Mouse (Mus musculus): ENCODE data around the gene Wdr73. TPM values are rescaled to one million over a fixed set of nuclear protein-coding genes. Genes with fewer than 3 reads are reported as not detected.

Wdr73 gene
- polyA plus RNA-seq, 1 experiment from 2014 or later = 33.4 TPM

GRCm38 (mm10) chr7:80849710-80850109 is 51.4 kb downstream of the Wdr73 start:
- Histone ChIP-seq H3K27me3 (replicated peaks; ENCODE audit: control insufficient read depth, insufficient read depth, low read length) (no peaks in the 10 kb centered on the region), H3K9ac (ENCODE audit: low read depth, low read length) (no peak overlapping the region), H3K4me3 (ENCODE audit: low read length) (no peak overlapping the region), H3K27ac (ENCODE audit: low read length) (no peak overlapping the region), H3K4me1 (ENCODE audit: control insufficient read depth, insufficient read depth, low read length) (peaks cover 6% of the 10 kb centered on the region; the same call in 1 of the 2 replicates), H3K9me3 (ENCODE audit: control insufficient read depth, low read length) (no peaks in the 10 kb centered on the region; the same call in 1 of the 2 replicates), H3K36me3 (ENCODE audit: control insufficient read depth, insufficient read depth, low read length) (no peaks in the 10 kb centered on the region), H3K4me2 (ENCODE audit: low read depth, low read length) (no peak overlapping the region)
- WGBS = 23% methylated on average over 4 of the region's 4 CpGs
- peak; percentile 79; the same call in 1 of the 2 replicates for ATAC-seq

GRCm38 (mm10) chr7:80849267-80849666 is 51.8 kb downstream of the Wdr73 start:
- no peaks in the 10 kb centered on the region for H3K36me3 ChIP-seq (ENCODE audit: control insufficient read depth, insufficient read depth, low read length)
- peaks cover 6% of the 10 kb centered on the region; the same call in 1 of the 2 replicates for H3K4me1 ChIP-seq (ENCODE audit: control insufficient read depth, insufficient read depth, low read length)
- no peak; the same call in 1 of the 2 replicates for ATAC-seq
- H3K4me3 ChIP-seq (ENCODE audit: low read length) = no peak overlapping the region
- H3K27me3 ChIP-seq (replicated peaks; ENCODE audit: control insufficient read depth, insufficient read depth, low read length) = no peaks in the 10 kb centered on the region
- 74% methylated on average over 2 of the region's 2 CpGs for WGBS
- H3K9ac ChIP-seq (ENCODE audit: low read depth, low read length) = no peak overlapping the region
- no peak overlapping the region for H3K27ac ChIP-seq (ENCODE audit: low read length)
- peaks cover 1% of the 10 kb centered on the region for H3K9me3 ChIP-seq (ENCODE audit: control insufficient read depth, low read length)
- no peak overlapping the region for H3K4me2 ChIP-seq (ENCODE audit: low read depth, low read length)

- Histone ChIP-seq H3K4me1 (ENCODE audit: control insufficient read depth, insufficient read depth, low read length) (peaks cover 6% of the 10 kb centered on the region; the same call in 1 of the 2 replicates), H3K9me3 (ENCODE audit: control insufficient read depth, low read length) (peaks cover 5% of the 10 kb centered on the region), H3K4me2 (ENCODE audit: low read depth, low read length) (no peak overlapping the region), H3K4me3 (ENCODE audit: low read length) (no peak overlapping the region), H3K27ac (ENCODE audit: low read length) (no peak overlapping the region), H3K27me3 (replicated peaks; ENCODE audit: control insufficient read depth, insufficient read depth, low read length) (no peaks in the 10 kb centered on the region), H3K9ac (ENCODE audit: low read depth, low read length) (no peak overlapping the region), H3K36me3 (ENCODE audit: control insufficient read depth, insufficient read depth, low read length) (no peaks in the 10 kb centered on the region)
- 80% methylated on average over 5 of the region's 5 CpGs for WGBS
- no peak for ATAC-seq
These were observed 54.4 kb downstream of the Wdr73 start for GRCm38 (mm10) chr7:80846709-80847108.

- H3K9me3 ChIP-seq (ENCODE audit: control insufficient read depth, low read length) = peaks cover 5% of the 10 kb centered on the region
- no peaks in the 10 kb centered on the region for H3K36me3 ChIP-seq (ENCODE audit: control insufficient read depth, insufficient read depth, low read length)
- H3K27me3 ChIP-seq (replicated peaks; ENCODE audit: control insufficient read depth, insufficient read depth, low read length) = no peaks in the 10 kb centered on the region
- no peak overlapping the region for H3K4me3 ChIP-seq (ENCODE audit: low read length)
- H3K4me2 ChIP-seq (ENCODE audit: low read depth, low read length) = no peak overlapping the region
- H3K4me1 ChIP-seq (ENCODE audit: control insufficient read depth, insufficient read depth, low read length) = peaks cover 6% of the 10 kb centered on the region; the same call in 1 of the 2 replicates
- no peak overlapping the region for H3K27ac ChIP-seq (ENCODE audit: low read length)
- 83% methylated on average over 10 of the region's 10 CpGs for WGBS
- no peak overlapping the region for H3K9ac ChIP-seq (ENCODE audit: low read depth, low read length)
- no peak for ATAC-seq
These were observed 54.8 kb downstream of the Wdr73 start for GRCm38 (mm10) chr7:80846280-80846678.

GRCm38 (mm10) chr7:80845621-80846279 is 55.3 kb downstream of the Wdr73 start:
- Histone ChIP-seq H3K4me1 (ENCODE audit: control insufficient read depth, insufficient read depth, low read length) (peaks cover 7% of the 10 kb centered on the region), H3K27ac (ENCODE audit: low read length) (no peak overlapping the region), H3K9me3 (ENCODE audit: control insufficient read depth, low read length) (peaks cover 5% of the 10 kb centered on the region), H3K4me3 (ENCODE audit: low read length) (no peak overlapping the region), H3K4me2 (ENCODE audit: low read depth, low read length) (no peak overlapping the region), H3K9ac (ENCODE audit: low read depth, low read length) (no peak overlapping the region), H3K27me3 (replicated peaks; ENCODE audit: control insufficient read depth, insufficient read depth, low read length) (no peaks in the 10 kb centered on the region), H3K36me3 (ENCODE audit: control insufficient read depth, insufficient read depth, low read length) (no peaks in the 10 kb centered on the region)
- 69% methylated on average over 15 of the region's 15 CpGs for WGBS
- ATAC-seq = 0 out of 2 replicates have a peak, but pooled peaks have one; percentile 14

GRCm38 (mm10) chr7:80844691-80845090 is 56.4 kb downstream of the Wdr73 start:
- Histone ChIP-seq H3K27ac (ENCODE audit: low read length) (no peak overlapping the region), H3K36me3 (ENCODE audit: control insufficient read depth, insufficient read depth, low read length) (no peaks in the 10 kb centered on the region), H3K4me2 (ENCODE audit: low read depth, low read length) (no peak overlapping the region), H3K9me3 (ENCODE audit: control insufficient read depth, low read length) (peaks cover 5% of the 10 kb centered on the region), H3K9ac (ENCODE audit: low read depth, low read length) (no peak overlapping the region), H3K27me3 (replicated peaks; ENCODE audit: control insufficient read depth, insufficient read depth, low read length) (no peaks in the 10 kb centered on the region), H3K4me1 (ENCODE audit: control insufficient read depth, insufficient read depth, low read length) (peaks cover 13% of the 10 kb centered on the region), H3K4me3 (ENCODE audit: low read length) (no peak overlapping the region)
- ATAC-seq = no peak
- WGBS = 96% methylated on average over 12 of the region's 12 CpGs

- 92% methylated on average over 8 of the region's 8 CpGs for WGBS
- Histone ChIP-seq H3K4me3 (ENCODE audit: low read length) (no peak overlapping the region), H3K27me3 (replicated peaks; ENCODE audit: control insufficient read depth, insufficient read depth, low read length) (no peaks in the 10 kb centered on the region), H3K4me1 (ENCODE audit: control insufficient read depth, insufficient read depth, low read length) (peaks cover 10% of the 10 kb centered on the region), H3K9me3 (ENCODE audit: control insufficient read depth, low read length) (peaks cover 5% of the 10 kb centered on the region), H3K9ac (ENCODE audit: low read depth, low read length) (no peak overlapping the region), H3K27ac (ENCODE audit: low read length) (no peak overlapping the region), H3K4me2 (ENCODE audit: low read depth, low read length) (no peak overlapping the region), H3K36me3 (ENCODE audit: control insufficient read depth, insufficient read depth, low read length) (no peaks in the 10 kb centered on the region)
- no peak for ATAC-seq
These were observed 57.0 kb downstream of the Wdr73 start for GRCm38 (mm10) chr7:80843910-80844640.

- Histone ChIP-seq H3K9me3 (ENCODE audit: control insufficient read depth, low read length) (peaks cover 5% of the 10 kb centered on the region), H3K9ac (ENCODE audit: low read depth, low read length) (no peak overlapping the region), H3K4me2 (ENCODE audit: low read depth, low read length) (no peak overlapping the region), H3K27ac (ENCODE audit: low read length) (no peak overlapping the region), H3K27me3 (replicated peaks; ENCODE audit: control insufficient read depth, insufficient read depth, low read length) (no peaks in the 10 kb centered on the region), H3K36me3 (ENCODE audit: control insufficient read depth, insufficient read depth, low read length) (no peaks in the 10 kb centered on the region), H3K4me3 (ENCODE audit: low read length) (no peak overlapping the region), H3K4me1 (ENCODE audit: control insufficient read depth, insufficient read depth, low read length) (peaks cover 12% of the 10 kb centered on the region)
- no peak for ATAC-seq
- 81% methylated on average over 1 of the region's 1 CpGs for WGBS
These were observed 57.9 kb downstream of the Wdr73 start for GRCm38 (mm10) chr7:80843176-80843575.

- H3K27ac ChIP-seq (ENCODE audit: low read length) = no peak overlapping the region; the same call in 1 of the 2 replicates
- no peak overlapping the region for H3K9ac ChIP-seq (ENCODE audit: low read depth, low read length)
- H3K36me3 ChIP-seq (ENCODE audit: control insufficient read depth, insufficient read depth, low read length) = no peaks in the 10 kb centered on the region
- H3K4me2 ChIP-seq (ENCODE audit: low read depth, low read length) = no peak overlapping the region
- H3K9me3 ChIP-seq (ENCODE audit: control insufficient read depth, low read length) = peaks cover 5% of the 10 kb centered on the region
- ATAC-seq = peak; percentile 67
- H3K4me3 ChIP-seq (ENCODE audit: low read length) = no peak overlapping the region
- H3K27me3 ChIP-seq (replicated peaks; ENCODE audit: control insufficient read depth, insufficient read depth, low read length) = no peaks in the 10 kb centered on the region
- WGBS = 57% methylated on average over 5 of the region's 5 CpGs
- peaks cover 13% of the 10 kb centered on the region for H3K4me1 ChIP-seq (ENCODE audit: control insufficient read depth, insufficient read depth, low read length)
These were observed 58.9 kb downstream of the Wdr73 start for GRCm38 (mm10) chr7:80842132-80842531.
